Mouse (Mus musculus) ovary, adult 2 months (tissue): ENCODE results near the gene Slc35c2. TPM values are rescaled to one million over a fixed set of nuclear protein-coding genes. Genes with fewer than 3 reads are reported as not detected.

Source experiments
- polyA plus RNA-seq: library from polyadenylated mRNA; depleted of rRNA; stranded (reverse); fragments of >200 nt; gene quantifications from 2 replicates; pipeline ENCODE4 v1.2.3, GENCODE M21; 2012; rRNA removed

Gene Slc35c2
- 62.8 and 66.6 TPM in 2 replicates for polyA plus RNA-seq

DNA sequence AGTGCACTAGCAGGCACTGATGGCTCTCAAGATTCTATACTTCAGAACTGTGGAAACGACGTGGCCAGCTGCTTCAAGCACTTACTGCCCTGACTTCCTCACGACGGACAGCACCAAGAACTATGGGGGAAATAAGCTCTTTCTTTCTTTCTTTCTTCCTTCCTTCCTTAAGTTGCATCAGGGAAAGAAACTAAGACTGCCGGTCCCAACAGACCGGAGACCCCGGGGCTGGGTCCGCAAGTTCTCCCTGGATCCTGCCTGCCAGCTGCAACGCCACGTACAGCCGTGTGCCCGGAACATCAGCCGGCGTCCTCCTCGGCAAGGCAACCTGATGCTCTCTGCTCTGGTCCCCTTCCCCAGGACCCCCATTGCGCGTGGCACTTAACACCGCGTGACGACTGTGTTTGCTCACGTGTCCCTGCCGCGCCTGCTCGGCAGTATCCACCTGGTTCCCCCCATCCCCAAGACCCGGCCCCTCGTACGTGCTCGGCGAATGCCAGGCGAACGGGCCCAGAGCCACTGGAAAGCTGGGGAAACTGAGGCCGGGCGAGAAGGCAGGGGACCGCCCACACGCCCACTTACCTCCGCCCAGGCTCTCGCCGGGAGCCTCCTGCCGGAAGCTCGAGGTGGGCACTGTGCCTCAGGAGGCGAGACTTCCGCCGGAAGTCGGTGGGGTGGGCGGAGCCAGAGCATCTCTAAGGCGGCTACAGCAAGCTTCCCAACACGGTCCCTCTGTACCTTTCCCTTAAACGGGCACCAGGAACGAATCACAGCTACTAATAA is at the start of gene Slc35c2:
Slc35c2 (minus strand) TSS at position 668 of the 783 bp plus-strand sequence.

DNA sequence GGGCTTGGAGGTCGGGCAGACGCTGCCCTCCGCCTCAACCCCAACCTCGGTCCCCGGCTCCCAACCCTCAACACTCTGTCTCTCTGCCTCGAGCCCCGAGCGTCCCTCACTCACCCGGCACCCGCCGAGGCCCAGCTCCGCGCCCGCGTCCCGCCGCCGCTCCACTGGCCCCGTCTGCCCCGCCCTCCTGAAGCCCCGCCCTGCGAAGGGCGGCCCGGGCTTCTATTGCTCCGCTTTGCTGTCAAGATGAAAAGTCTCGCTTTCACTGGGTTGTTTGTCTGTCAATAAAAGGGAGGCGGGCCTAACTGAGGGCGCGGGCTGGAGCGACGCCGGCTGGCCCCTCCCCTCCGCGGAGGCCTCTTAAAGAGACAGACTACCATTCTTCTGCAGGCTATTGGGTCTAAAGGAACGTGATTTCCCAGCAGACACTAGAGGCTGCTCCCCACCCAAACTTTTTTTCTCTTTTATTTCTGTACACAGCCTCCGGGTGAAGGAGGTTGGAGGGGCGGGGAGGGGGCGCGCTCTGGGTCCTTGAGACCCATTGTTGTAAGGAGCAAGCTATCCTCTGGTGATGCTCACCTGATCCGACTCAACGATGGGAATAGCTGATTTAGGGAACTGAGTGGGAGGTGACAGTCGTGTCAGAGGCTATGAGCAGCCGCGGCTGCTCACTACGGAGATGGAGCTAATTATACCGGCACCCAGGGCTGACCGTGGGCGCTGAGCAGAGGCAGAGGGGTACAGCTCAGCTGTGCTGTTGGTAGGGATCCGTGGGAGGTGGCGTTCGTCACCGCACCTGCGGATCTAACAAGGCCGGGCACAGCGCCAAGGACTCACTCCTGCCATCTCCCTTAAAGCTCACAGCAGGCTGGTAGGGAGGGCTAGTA is 38.9 kb upstream of the Slc35c2 start, which contains the start of gene Elmo2:
Elmo2 (minus strand) TSS at position 176 of the 887 bp plus-strand sequence.

DNA sequence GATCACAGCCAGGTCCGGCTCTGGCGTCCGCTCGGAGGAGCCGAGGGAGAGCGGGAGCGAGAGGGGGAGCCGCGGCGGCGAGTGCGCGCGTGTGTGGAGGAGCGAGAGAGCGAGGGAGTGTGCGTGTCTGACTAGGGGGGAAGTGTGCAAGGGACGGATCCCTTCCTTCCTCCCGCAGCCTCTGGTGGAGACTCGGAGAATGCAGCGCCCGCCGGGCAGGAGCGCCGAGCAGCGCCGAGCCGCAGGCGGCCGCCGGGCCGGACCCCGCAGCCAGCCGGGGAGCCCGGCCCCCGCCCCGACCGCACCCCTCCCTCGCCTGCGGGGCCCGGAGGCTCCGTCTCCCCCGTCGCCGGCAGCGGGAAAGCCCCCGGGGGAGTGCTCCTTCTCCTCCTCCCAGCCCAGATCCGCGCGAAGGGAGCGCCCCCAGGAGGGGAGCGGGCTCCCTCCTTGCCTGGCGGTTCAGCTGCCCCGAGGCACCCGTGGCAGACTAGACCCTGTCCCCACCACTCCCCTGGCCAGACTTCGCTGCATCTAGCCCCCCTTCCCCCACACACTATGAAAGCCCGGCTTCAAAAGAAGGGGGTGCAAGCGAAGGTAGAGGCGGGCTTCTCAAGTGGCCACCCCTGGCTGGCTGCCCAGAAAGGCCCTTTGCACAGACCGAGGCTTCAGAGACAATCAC is 52.9 kb downstream of the Slc35c2 start, which contains the start of gene Cdh22:
Cdh22 (minus strand) TSS at position 241 of the 679 bp plus-strand sequence.

Other genes starting within 250 kb of the Slc35c2 start
- 2.5 and 4.1 TPM in 2 replicates for gene Cd40, start 232.2 kb downstream of the Slc35c2 start, polyA plus RNA-seq
- not detected in 2 replicates for gene 1700025C18Rik, start 197.1 kb downstream of the Slc35c2 start, polyA plus RNA-seq
- 4.2 and 4.8 TPM in 2 replicates for gene Cdh22, start 53.0 kb downstream of the Slc35c2 start, polyA plus RNA-seq
- 90.6 and 92.9 TPM in 2 replicates for gene Elmo2, start 38.6 kb upstream of the Slc35c2 start, polyA plus RNA-seq
- gene Zfp663, start 80.9 kb upstream of the Slc35c2 start, polyA plus RNA-seq: 0.33 TPM in 1 of 2 replicates, not detected in the other
- 6.4 and 7.4 TPM in 2 replicates for gene Zfp334, start 100.4 kb upstream of the Slc35c2 start, polyA plus RNA-seq
- 0.26 and 0.36 TPM in 2 replicates for gene Ocstamp, start 112.5 kb upstream of the Slc35c2 start, polyA plus RNA-seq
- 1.8 and 3.1 TPM in 2 replicates for gene Slc13a3, start 185.4 kb upstream of the Slc35c2 start, polyA plus RNA-seq
- 34.7 and 38.2 TPM in 2 replicates for gene Trp53rka, start 205.5 kb upstream of the Slc35c2 start, polyA plus RNA-seq
- gene Slc2a10, start 215.9 kb upstream of the Slc35c2 start, polyA plus RNA-seq: 10.3 and 11.4 TPM in 2 replicates